Mouse (Mus musculus): ENCODE results near the gene Sft2d1. TPM values are rescaled to one million over a fixed set of nuclear protein-coding genes. Genes with fewer than 3 reads are reported as not detected.

The Sft2d1 gene
- total RNA-seq (2021), result 10 to 100 TPM; 57.1 to 64.1 TPM

- intact Hi-C loops (cut with DNase I), result loop anchor here (2.0 kb wide), 1 partner anchor 62 kb away; no protein-coding TSS in a partner anchor
- DNase-seq (ENCODE audit: low spot score in 2 of 2), result peak; percentile 96 to 99
Measured at GRCm38 (mm10) chr17:8310838-8311614, at the start of gene Sft2d1. TSS of gene Sft2d1 (plus strand) at chr17:8311102.

- intact Hi-C loops (cut with DNase I), result loop anchor here (1.0 to 10.0 kb wide), 4 partner anchors 38 to 330 kb away; no protein-coding TSS in a partner anchor
- peak; percentile 71 to 87 for DNase-seq (ENCODE audit: low spot score in 2 of 2)
Measured at GRCm38 (mm10) chr17:8264638-8265037, 46.3 kb upstream of the Sft2d1 start.

- intact Hi-C loops (cut with DNase I), result no loop called here
- no peak for DNase-seq (ENCODE audit: low spot score in 2 of 2)
Measured at GRCm38 (mm10) chr17:8272054-8272749, 38.7 kb upstream of the Sft2d1 start.

- intact Hi-C loops (cut with DNase I), result no loop called here
- no peak for DNase-seq (ENCODE audit: low spot score in 2 of 2)
Measured at GRCm38 (mm10) chr17:8272951-8273350, 38.0 kb upstream of the Sft2d1 start.

- no peak for DNase-seq (ENCODE audit: low spot score in 2 of 2)
- intact Hi-C loops (cut with DNase I), result no loop called here
Measured at GRCm38 (mm10) chr17:8276071-8276470, 34.8 kb upstream of the Sft2d1 start.

- no peak for DNase-seq (ENCODE audit: low spot score in 2 of 2)
- intact Hi-C loops (cut with DNase I), result no loop called here
Measured at GRCm38 (mm10) chr17:8276680-8277079, 34.2 kb upstream of the Sft2d1 start.

GRCm38 (mm10) chr17:8277266-8277665 lies 33.6 kb upstream of the Sft2d1 start:
- intact Hi-C loops (cut with DNase I), result no loop called here
- no peak for DNase-seq (ENCODE audit: low spot score in 2 of 2)

- intact Hi-C loops (cut with DNase I), result no loop called here
- DNase-seq (ENCODE audit: low spot score in 2 of 2), result no peak
Measured at GRCm38 (mm10) chr17:8278356-8278755, 32.5 kb upstream of the Sft2d1 start.

GRCm38 (mm10) chr17:8282821-8283525 lies 27.9 kb upstream of the Sft2d1 start, which contains the start of gene Mpc1:
TSS of gene Mpc1 (plus strand) at chr17:8282904.
- intact Hi-C loops (cut with DNase I), result loop anchor here (1.0 kb wide), 1 partner anchor 85 kb away; no protein-coding TSS in a partner anchor

GRCm38 (mm10) chr17:8283526-8284253 lies 27.2 kb upstream of the Sft2d1 start:
- intact Hi-C loops (cut with DNase I), result loop anchor here (1.0 kb wide), 1 partner anchor 85 kb away; no protein-coding TSS in a partner anchor
- DNase-seq (ENCODE audit: low spot score in 2 of 2), result peak; percentile 97

More at GRCm38 (mm10) chr17:8282821-8283525, 27.9 kb upstream of the Sft2d1 start, which contains the start of gene Mpc1:
- peak; percentile 94 to 97 for DNase-seq (ENCODE audit: low spot score in 2 of 2)

- DNase-seq (ENCODE audit: low spot score in 2 of 2), result peak in 1 of 2 experiments; percentile 24
- intact Hi-C loops (cut with DNase I), result no loop called here
Measured at GRCm38 (mm10) chr17:8284254-8284661, 26.6 kb upstream of the Sft2d1 start.

- intact Hi-C loops (cut with DNase I), result no loop called here
- no peak for DNase-seq (ENCODE audit: low spot score in 2 of 2)
Measured at GRCm38 (mm10) chr17:8285056-8285455, 25.8 kb upstream of the Sft2d1 start.

GRCm38 (mm10) chr17:8286987-8287386 lies 23.9 kb upstream of the Sft2d1 start:
- DNase-seq (ENCODE audit: low spot score in 2 of 2), result no peak
- intact Hi-C loops (cut with DNase I), result no loop called here

- intact Hi-C loops (cut with DNase I), result no loop called here
- no peak for DNase-seq (ENCODE audit: low spot score in 2 of 2)
Measured at GRCm38 (mm10) chr17:8289993-8290679, 20.8 kb upstream of the Sft2d1 start.

- intact Hi-C loops (cut with DNase I), result no loop called here
Measured at GRCm38 (mm10) chr17:8290736-8291135, 20.2 kb upstream of the Sft2d1 start.

GRCm38 (mm10) chr17:8295825-8296224 lies 15.1 kb upstream of the Sft2d1 start:
- intact Hi-C loops (cut with DNase I), result no loop called here

More at GRCm38 (mm10) chr17:8290736-8291135, 20.2 kb upstream of the Sft2d1 start:
- no peak for DNase-seq (ENCODE audit: low spot score in 2 of 2)

GRCm38 (mm10) chr17:8296313-8296844 lies 14.5 kb upstream of the Sft2d1 start:
- DNase-seq (ENCODE audit: low spot score in 2 of 2), result no peak
- intact Hi-C loops (cut with DNase I), result no loop called here

More at GRCm38 (mm10) chr17:8295825-8296224, 15.1 kb upstream of the Sft2d1 start:
- no peak for DNase-seq (ENCODE audit: low spot score in 2 of 2)

- intact Hi-C loops (cut with DNase I), result no loop called here
- DNase-seq (ENCODE audit: low spot score in 2 of 2), result no peak
Measured at GRCm38 (mm10) chr17:8297746-8298145, 13.2 kb upstream of the Sft2d1 start.

Measured in left cerebral cortex, postnatal 25 days (tissue).